Mouse (Mus musculus) heart, embryonic 15.5 days (tissue): ENCODE measurements around the gene Adgrf1. TPM values are rescaled to one million over a fixed set of nuclear protein-coding genes. Genes with fewer than 3 reads are reported as not detected.

Experiments used
- ATAC-seq: fragments of 200-750 bp; cut with Nextera tagmentation; replicated peaks from 2 replicates; pipeline ENCODE4 v1.8.0; 2017; ENCODE audit warnings: low read depth, moderate TSS enrichment; ENCODE audit not compliant: insufficient number of reproducible peaks, insufficient read depth, low FRiP score
- H3K27ac ChIP-seq: fragments of 300-500 bp; sonication (generic); 2 replicates; pipeline ENCODE4 v1.5.1; 2015; ENCODE audit warnings: mild to moderate bottlenecking, inconsistent platforms
- H3K27me3 ChIP-seq: fragments of 300-500 bp; sonication (generic); 2 replicates; pipeline ENCODE4 v1.6.1; 2015; ENCODE audit warnings: inconsistent platforms
- H3K36me3 ChIP-seq: fragments of 300-500 bp; sonication (generic); 2 replicates; pipeline ENCODE4 v1.6.1; 2015; ENCODE audit warnings: mild to moderate bottlenecking, inconsistent platforms
- H3K4me1 ChIP-seq: fragments of 300-500 bp; sonication (generic); replicated peaks from 2 replicates; pipeline ENCODE4 v1.6.1; 2015; ENCODE audit warnings: inconsistent platforms
- H3K4me2 ChIP-seq: fragments of 300-500 bp; sonication (generic); 2 replicates; pipeline ENCODE4 v1.6.1; 2015; ENCODE audit warnings: inconsistent platforms, mild to moderate bottlenecking, moderate library complexity
- H3K4me3 ChIP-seq: fragments of 300-500 bp; sonication (generic); 2 replicates; pipeline ENCODE4 v1.5.1; 2015; ENCODE audit warnings: mild to moderate bottlenecking, inconsistent platforms
- H3K9ac ChIP-seq: fragments of 300-500 bp; sonication (generic); 2 replicates; pipeline ENCODE4 v1.6.1; 2015; ENCODE audit warnings: mild to moderate bottlenecking, inconsistent platforms
- H3K9me3 ChIP-seq: fragments of 300-500 bp; sonication (generic); replicated peaks from 2 replicates; pipeline ENCODE4 v1.6.1; 2016; ENCODE audit warnings: inconsistent platforms
- WGBS: fragments of 180-500 bp; shearing (Covaris S2); methylation state at CpG from one replicate; pipeline ENCODE4 v1.1.7; 2015; ENCODE audit warnings: mixed read lengths; 5-methylcytosine and 5-hydroxymethylcytosine counted together
- polyA plus RNA-seq: library from polyadenylated mRNA; unstranded; fragments of >200 nt; fragmentation: Nextera tagmentation; extraction: Ambion mirVana; gene quantifications from 2 replicates; pipeline ENCODE4 v1.2.1, GENCODE M21; 2015

Adgrf1 gene
- polyA plus RNA-seq, 1 experiment from 2014 or later: not detected

DNA sequence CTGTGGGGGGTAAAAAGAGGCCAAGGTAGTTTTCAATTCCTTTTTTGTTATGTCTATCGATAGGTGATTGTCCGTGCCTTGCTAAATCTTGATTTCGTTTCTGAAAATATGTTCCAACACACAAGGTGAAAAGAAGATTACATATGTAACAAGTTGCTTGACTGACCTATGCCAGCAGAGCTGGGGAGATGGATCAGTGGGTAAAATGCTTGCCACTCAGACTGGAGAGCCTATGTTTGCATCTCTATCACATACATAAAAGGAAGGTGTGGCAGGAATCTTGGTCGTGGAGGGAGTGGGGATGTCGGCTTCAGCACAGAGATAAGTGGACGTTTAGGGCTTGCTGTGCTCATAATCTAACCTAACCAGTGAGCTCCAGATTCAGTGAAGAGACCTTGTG is 93.8 kb downstream of the Adgrf1 start:
- no peak overlapping the region for H3K4me2 ChIP-seq
- H3K4me1 ChIP-seq: peaks cover 24% of the 10 kb centered on the region

DNA sequence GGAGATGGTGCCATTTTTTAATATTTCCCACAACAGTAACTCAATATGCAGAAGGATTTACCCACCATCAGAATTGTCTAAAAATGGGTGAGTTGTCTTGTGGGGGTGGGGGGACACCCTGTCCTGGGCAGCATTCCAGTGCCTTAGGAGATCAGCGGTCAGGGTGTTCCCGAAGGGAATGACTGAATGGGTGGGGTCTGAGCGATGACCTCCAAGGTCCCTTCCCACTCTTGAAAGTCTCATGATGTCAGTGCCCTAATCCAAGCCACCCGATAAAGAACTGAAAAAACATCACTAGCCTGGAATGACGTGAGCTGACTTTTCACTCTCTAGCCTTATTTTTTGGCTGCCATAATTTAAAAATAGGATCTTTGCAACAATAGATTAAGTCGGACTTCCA is 95.2 kb downstream of the Adgrf1 start:
- no peak overlapping the region for H3K4me2 ChIP-seq
- peak overlapping the region; percentile 3; the same call in 1 of the 2 replicates for H3K27ac ChIP-seq
- H3K4me3 ChIP-seq: no peak overlapping the region
- no peaks in the 10 kb centered on the region for H3K36me3 ChIP-seq
- WGBS: 60% methylated on average over 6 of the region's 6 CpGs
- peaks cover 18% of the 10 kb centered on the region for H3K4me1 ChIP-seq
- H3K9ac ChIP-seq: no peak overlapping the region
- ATAC-seq: no peak
- H3K27me3 ChIP-seq: peaks cover 3% of the 10 kb centered on the region; the same call in 1 of the 2 replicates
- H3K9me3 ChIP-seq: no peaks in the 10 kb centered on the region

More for the DNA sequence above, 93.8 kb downstream of the Adgrf1 start:
- no peaks in the 10 kb centered on the region for H3K36me3 ChIP-seq
- no peaks in the 10 kb centered on the region for H3K9me3 ChIP-seq
- ATAC-seq: no peak
- 42% methylated on average over 6 of the region's 6 CpGs for WGBS
- H3K27ac ChIP-seq: no peak overlapping the region
- no peak overlapping the region for H3K9ac ChIP-seq
- no peak overlapping the region for H3K4me3 ChIP-seq
- H3K27me3 ChIP-seq: peaks cover 5% of the 10 kb centered on the region; the same call in 1 of the 2 replicates

DNA sequence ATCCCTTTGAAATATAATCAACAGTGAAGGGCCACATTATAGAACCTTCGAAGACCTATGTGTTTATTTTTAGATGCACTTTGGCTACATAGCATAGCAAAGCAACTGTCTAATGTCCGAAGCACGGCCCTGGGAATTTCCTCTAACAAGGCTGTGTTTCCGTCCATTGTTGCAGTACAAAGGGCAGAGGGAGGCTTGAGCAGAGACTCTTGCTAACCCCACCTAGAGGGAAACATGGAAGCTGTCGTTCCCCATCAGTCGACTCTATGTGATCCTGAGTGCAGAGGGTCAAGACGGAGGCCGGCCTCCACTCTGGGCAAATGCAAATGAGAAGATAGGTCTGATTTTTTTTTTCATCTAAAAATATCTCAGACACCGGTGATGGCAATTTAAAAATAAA is 96.4 kb downstream of the Adgrf1 start:
- Histone ChIP-seq H3K9me3 (no peaks in the 10 kb centered on the region), H3K4me2 (0 out of 2 replicates have a peak overlapping the region, but pooled peaks have one; percentile 1), H3K27ac (0 out of 2 replicates have a peak overlapping the region, but pooled peaks have one; percentile 8), H3K9ac (no peak overlapping the region), H3K4me3 (no peak overlapping the region), H3K36me3 (no peaks in the 10 kb centered on the region), H3K27me3 (no peaks in the 10 kb centered on the region; the same call in 1 of the 2 replicates), H3K4me1 (peaks cover 18% of the 10 kb centered on the region)
- WGBS: 22% methylated on average over 9 of the region's 9 CpGs
- ATAC-seq: 0 out of 2 replicates have a peak, but pooled peaks have one; percentile 18

DNA sequence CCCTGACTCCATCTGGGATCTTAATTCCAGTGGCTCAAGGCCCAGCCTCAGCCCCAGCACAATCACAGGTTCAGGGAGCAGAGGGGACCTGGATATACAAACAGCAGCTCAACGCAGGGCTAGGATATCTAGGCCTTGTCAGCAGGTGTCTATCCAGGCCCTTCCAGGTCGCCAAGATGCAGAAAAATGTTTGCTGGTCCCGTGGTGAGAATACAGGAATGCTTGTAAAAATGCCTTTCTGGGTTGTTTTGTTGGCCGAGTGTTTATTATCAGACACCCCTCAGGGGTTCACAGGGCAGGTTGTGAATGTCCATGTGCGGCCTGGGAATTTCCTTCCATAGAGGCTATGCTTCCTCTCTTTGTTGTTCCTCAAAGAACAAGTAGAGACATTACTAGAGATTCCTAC is 98.0 kb downstream of the Adgrf1 start:
- H3K27me3 ChIP-seq: no peaks in the 10 kb centered on the region
- H3K4me2 ChIP-seq: no peak overlapping the region
- no peaks in the 10 kb centered on the region for H3K36me3 ChIP-seq
- 0 out of 2 replicates have a peak, but pooled peaks have one; percentile 49 for ATAC-seq
- 55% methylated on average over 5 of the region's 5 CpGs for WGBS
- H3K27ac ChIP-seq: peak overlapping the region; percentile 67
- no peak overlapping the region for H3K4me3 ChIP-seq
- 0 out of 2 replicates have a peak, but pooled peaks cover 6% of the 10 kb centered on the region for H3K4me1 ChIP-seq
- H3K9ac ChIP-seq: no peak overlapping the region
- H3K9me3 ChIP-seq: no peaks in the 10 kb centered on the region

DNA sequence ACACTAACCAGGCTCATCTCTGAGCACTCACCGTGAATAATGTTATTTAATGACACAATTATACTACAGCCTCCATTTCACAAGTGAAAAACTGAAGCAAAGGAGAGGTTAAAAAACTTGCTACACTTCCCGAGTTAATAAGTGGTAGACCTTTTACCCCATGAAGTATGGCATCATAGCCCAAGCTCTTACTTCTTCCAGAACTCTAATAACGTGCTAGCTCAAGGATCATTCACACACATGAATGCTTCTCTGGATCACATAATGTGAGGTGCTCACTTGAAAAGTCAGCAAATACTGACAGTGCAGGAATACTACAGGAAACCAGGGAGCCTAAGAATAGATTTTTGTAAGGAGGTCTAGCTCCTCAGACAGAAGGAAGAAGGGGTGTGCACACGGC is 102.5 kb downstream of the Adgrf1 start:
- 65% methylated on average over 4 of the region's 4 CpGs for WGBS
- no peak overlapping the region for H3K4me2 ChIP-seq
- no peaks in the 10 kb centered on the region for H3K9me3 ChIP-seq
- H3K36me3 ChIP-seq: no peaks in the 10 kb centered on the region
- no peaks in the 10 kb centered on the region for H3K27me3 ChIP-seq
- H3K9ac ChIP-seq: no peak overlapping the region
- no peak overlapping the region for H3K27ac ChIP-seq
- no peak for ATAC-seq
- peaks cover 14% of the 10 kb centered on the region for H3K4me1 ChIP-seq
- no peak overlapping the region for H3K4me3 ChIP-seq

DNA sequence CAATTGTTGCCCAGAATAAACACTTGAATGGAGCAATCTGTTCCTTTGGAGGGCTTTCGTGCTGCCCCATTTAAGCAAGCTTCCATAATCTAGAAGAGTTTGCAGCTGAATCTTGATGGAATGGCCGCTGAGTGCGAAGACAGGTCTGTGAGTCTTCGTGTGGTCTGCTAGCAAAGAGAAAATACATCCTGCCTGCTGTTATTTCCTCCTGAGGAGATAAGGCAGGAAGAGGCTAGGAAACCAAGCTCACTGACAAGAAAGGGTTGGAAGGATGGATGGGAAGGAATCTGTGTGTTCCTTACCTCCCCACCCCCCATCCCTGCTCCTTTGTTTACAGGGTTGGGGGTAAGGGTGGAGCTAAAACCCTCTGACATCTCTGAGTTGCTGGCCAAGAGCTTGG is 103.9 kb downstream of the Adgrf1 start:
- no peaks in the 10 kb centered on the region for H3K27me3 ChIP-seq
- no peaks in the 10 kb centered on the region for H3K9me3 ChIP-seq
- H3K9ac ChIP-seq: no peak overlapping the region
- peak overlapping the region; percentile 62 for H3K27ac ChIP-seq
- peaks cover 10% of the 10 kb centered on the region for H3K4me1 ChIP-seq
- ATAC-seq: no peak; the same call in 1 of the 2 replicates
- H3K4me3 ChIP-seq: no peak overlapping the region
- WGBS: 34% methylated on average over 4 of the region's 4 CpGs
- no peaks in the 10 kb centered on the region for H3K36me3 ChIP-seq
- H3K4me2 ChIP-seq: no peak overlapping the region

Other genes with a start within 250 kb of the Adgrf1 start
- 20.5 and 21.3 TPM in 2 replicates for gene Adgrf5, start 90.1 kb downstream of the Adgrf1 start, polyA plus RNA-seq
- not detected in 2 replicates for gene Mep1a, start 232.5 kb downstream of the Adgrf1 start, polyA plus RNA-seq